Mouse (Mus musculus): ENCODE data around the gene Tmem131.

GRCm38 (mm10) chr1:36761568-36761967, 181.9 kb downstream of the Tmem131 start, which contains the start of gene Zap70:
- TF ChIP-seq EP300 (optimal IDR thresholded peaks at IDR 0.05) = no peak
- TF ChIP-seq CTCF (IDR thresholded peaks at IDR 0.05; ENCODE audit: low read depth) = no peak

Data from stomach, postnatal 0 days (tissue).